Mouse (Mus musculus) embryonic facial prominence, embryonic 15.5 days (tissue): Measurements from ENCODE around the gene Zfp280b. TPM values are rescaled to one million over a fixed set of nuclear protein-coding genes. Genes with fewer than 3 reads are reported as not detected.
"Not testable (repeated sequence)": the region's sequence is repeated elsewhere in the genome, so short reads cannot be mapped to it uniquely, and the experiment has no call there.

ENCODE experiments used
- ATAC-seq: fragments of 200-750 bp; cut with Nextera tagmentation; 2 replicates; pipeline ENCODE4 v1.8.0; 2017; ENCODE audit warnings: low read depth, moderate TSS enrichment; ENCODE audit not compliant: insufficient number of reproducible peaks, low FRiP score, low TSS enrichment
- H3K27ac ChIP-seq: fragments of 300-500 bp; sonication (generic); replicated peaks from 2 replicates; pipeline ENCODE4 v1.5.1; 2015; ENCODE audit warnings: mild to moderate bottlenecking, inconsistent platforms
- H3K27me3 ChIP-seq: fragments of 300-500 bp; sonication (generic); 2 replicates; pipeline ENCODE4 v1.6.1; 2015; ENCODE audit warnings: inconsistent platforms
- H3K36me3 ChIP-seq: fragments of 300-500 bp; sonication (generic); 2 replicates; pipeline ENCODE4 v1.6.1; 2015; ENCODE audit warnings: mild to moderate bottlenecking, inconsistent platforms
- H3K4me1 ChIP-seq: fragments of 300-500 bp; sonication (generic); 2 replicates; pipeline ENCODE4 v1.6.1; 2015; ENCODE audit warnings: inconsistent platforms
- H3K4me2 ChIP-seq: fragments of 300-500 bp; sonication (generic); replicated peaks from 2 replicates; pipeline ENCODE4 v1.6.1; 2015; ENCODE audit warnings: mild to moderate bottlenecking, inconsistent platforms
- H3K4me3 ChIP-seq: fragments of 300-500 bp; sonication (generic); replicated peaks from 2 replicates; pipeline ENCODE4 v1.5.1; 2015; ENCODE audit warnings: mild to moderate bottlenecking, inconsistent platforms
- H3K9ac ChIP-seq: fragments of 300-500 bp; sonication (generic); 2 replicates; pipeline ENCODE4 v1.6.1; 2015; ENCODE audit warnings: inconsistent platforms
- H3K9me3 ChIP-seq: fragments of 300-500 bp; sonication (generic); replicated peaks from 2 replicates; pipeline ENCODE4 v1.6.1; 2016; ENCODE audit warnings: inconsistent platforms
- WGBS: fragments of 180-500 bp; shearing (Covaris S2); methylation state at CpG from one replicate; pipeline ENCODE4 v1.1.7; 2015; 5-methylcytosine and 5-hydroxymethylcytosine counted together
- microRNA-seq: library from miRNA; unstranded; fragments of <30 nt; microRNA quantifications from one replicate; pipeline ENCODE4, GENCODE M21; 2016; ENCODE audit warnings: borderline number of aligned reads
- polyA plus RNA-seq: library from polyadenylated mRNA; unstranded; fragments of >200 nt; fragmentation: Nextera tagmentation; extraction: Ambion mirVana; gene quantifications from 2 replicates; pipeline ENCODE4 v1.2.1, GENCODE M21; 2015

Zfp280b gene
- polyA plus RNA-seq, 1 experiment from 2014 or later, result 16.4 TPM

GRCm38 (mm10) chr10:76067674-76068613 is 35.5 kb downstream of the Zfp280b start:
- no peak for ATAC-seq

GRCm38 (mm10) chr10:76072080-76072479 is 39.6 kb downstream of the Zfp280b start:
- not testable (repeated sequence) for H3K36me3 ChIP-seq, H3K4me2 ChIP-seq, H3K27ac ChIP-seq, ATAC-seq, H3K27me3 ChIP-seq, H3K9me3 ChIP-seq, H3K9ac ChIP-seq, H3K4me1 ChIP-seq, H3K4me3 ChIP-seq
- 88% methylated on average over 5 of the region's 5 CpGs for WGBS

More at GRCm38 (mm10) chr10:76067674-76068613, 35.5 kb downstream of the Zfp280b start:
- Histone ChIP-seq H3K4me3 (no peak overlapping the region), H3K4me2 (no peak overlapping the region), H3K27ac (no peak overlapping the region), H3K27me3 (no peaks in the 10 kb centered on the region), H3K9ac (no peak overlapping the region), H3K9me3 (no peaks in the 10 kb centered on the region), H3K36me3 (no peaks in the 10 kb centered on the region), H3K4me1 (no peaks in the 10 kb centered on the region)
- WGBS, result 35% methylated on average over 12 of the region's 12 CpGs

GRCm38 (mm10) chr10:76077008-76077407 is 44.6 kb downstream of the Zfp280b start:
- H3K4me2 ChIP-seq, H3K27me3 ChIP-seq, H3K36me3 ChIP-seq, H3K27ac ChIP-seq, H3K4me3 ChIP-seq, H3K9me3 ChIP-seq, H3K4me1 ChIP-seq, ATAC-seq, H3K9ac ChIP-seq: not testable (repeated sequence)
- whole genome bisulfite sequencing, result 84% methylated on average over 2 of the region's 2 CpGs

Small RNAs within 50 kb of the gene (microRNA-seq; reads per million reads assigned to microRNA genes)
- gene Mir6409, result not detected

Other genes with a start within 250 kb of the Zfp280b start
- gene Gstt1, start 234.1 kb upstream of the Zfp280b start, polyA plus RNA-seq, result 13.8 and 14.5 TPM in 2 replicates
- gene Gstt4, start 210.1 kb upstream of the Zfp280b start, polyA plus RNA-seq, result not detected in 2 replicates
- gene Gstt2, start 195.2 kb upstream of the Zfp280b start, polyA plus RNA-seq, result 9.0 and 11.0 TPM in 2 replicates
- gene Mif, start 172.4 kb upstream of the Zfp280b start, polyA plus RNA-seq, result 1,283 and 1,429 TPM in 2 replicates
- gene Derl3, start 139.2 kb upstream of the Zfp280b start, polyA plus RNA-seq, result 2.0 and 3.1 TPM in 2 replicates
- gene Smarcb1, start 111.0 kb upstream of the Zfp280b start, polyA plus RNA-seq, result 187 and 192 TPM in 2 replicates
- 29.7 and 33.4 TPM in 2 replicates for gene Chchd10, start 99.5 kb upstream of the Zfp280b start, polyA plus RNA-seq
- 101 and 133 TPM in 2 replicates for gene Mmp11, start 96.2 kb upstream of the Zfp280b start, polyA plus RNA-seq
- 0.81 and 0.89 TPM in 2 replicates for gene Gm867, start 92.0 kb upstream of the Zfp280b start, polyA plus RNA-seq
- gene Vpreb3, start 89.6 kb upstream of the Zfp280b start, polyA plus RNA-seq, result 1.4 and 1.6 TPM in 2 replicates
- gene Gm5134, start 78.1 kb upstream of the Zfp280b start, polyA plus RNA-seq, result not detected in 2 replicates
- not detected in 2 replicates for gene Slc5a4b, start 78.3 kb downstream of the Zfp280b start, polyA plus RNA-seq
- gene Slc5a4a, start 114.8 kb downstream of the Zfp280b start, polyA plus RNA-seq, result not detected in 2 replicates
- 59.4 and 61.7 TPM in 2 replicates for gene Prmt2, start 205.2 kb downstream of the Zfp280b start, polyA plus RNA-seq
- gene S100b, start 221.2 kb downstream of the Zfp280b start, polyA plus RNA-seq, result 8.5 and 9.3 TPM in 2 replicates